Mouse (Mus musculus): ENCODE data around the gene Tigit. TPM values are rescaled to one million over a fixed set of nuclear protein-coding genes. Genes with fewer than 3 reads are reported as not detected.

Tigit gene
- polyA plus RNA-seq, 1 experiment from 2014 or later, result not detected

GRCm38 (mm10) chr16:43625956-43626355, 38.0 kb downstream of the Tigit start:
- DNase-seq (ENCODE audit: low spot score), result no peak
- 92% methylated on average over 5 of the region's 5 CpGs for WGBS
- H3K27ac ChIP-seq, result no peak overlapping the region
- H3K27me3 ChIP-seq (ENCODE audit: low read depth, poor library complexity, severe bottlenecking), result no peaks in the 10 kb centered on the region
- no peaks in the 10 kb centered on the region for H3K36me3 ChIP-seq
- no peaks in the 10 kb centered on the region for H3K9me3 ChIP-seq (replicated peaks)
- H3K4me3 ChIP-seq, result no peak overlapping the region
- peaks cover 9% of the 10 kb centered on the region; the same call in 1 of the 2 replicates for H3K4me1 ChIP-seq

GRCm38 (mm10) chr16:43625289-43625688, 38.7 kb downstream of the Tigit start:
- 88% methylated on average over 2 of the region's 2 CpGs for WGBS
- no peak overlapping the region for H3K27ac ChIP-seq
- peaks cover 9% of the 10 kb centered on the region; the same call in 1 of the 2 replicates for H3K4me1 ChIP-seq
- no peak overlapping the region for H3K4me3 ChIP-seq
- DNase-seq (ENCODE audit: low spot score), result no peak
- H3K9me3 ChIP-seq (replicated peaks), result no peaks in the 10 kb centered on the region
- H3K36me3 ChIP-seq, result no peaks in the 10 kb centered on the region
- no peaks in the 10 kb centered on the region for H3K27me3 ChIP-seq (ENCODE audit: low read depth, poor library complexity, severe bottlenecking)

DNA sequence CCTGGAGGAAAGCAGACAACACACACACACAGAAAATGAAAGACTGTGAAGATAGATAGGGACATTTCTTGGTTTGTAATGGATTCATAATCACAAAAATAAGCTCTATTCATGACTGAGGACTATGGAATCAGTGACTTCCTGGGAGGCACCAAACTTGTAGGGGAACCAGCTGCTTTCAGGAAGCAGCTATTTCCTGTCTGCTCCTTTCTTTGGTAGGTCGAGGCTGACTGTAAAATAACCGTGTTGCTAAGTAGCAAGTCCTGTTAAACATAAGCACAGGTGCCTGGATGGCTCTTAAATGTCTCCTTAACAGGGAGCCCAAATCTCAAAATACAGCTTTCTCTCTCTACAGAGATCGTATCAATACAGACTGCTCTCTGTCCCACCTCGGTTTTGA, 39.1 kb downstream of the Tigit start:
- Histone ChIP-seq H3K36me3 (no peaks in the 10 kb centered on the region), H3K27me3 (ENCODE audit: low read depth, poor library complexity, severe bottlenecking) (no peaks in the 10 kb centered on the region), H3K9me3 (replicated peaks) (no peaks in the 10 kb centered on the region), H3K4me1 (peaks cover 9% of the 10 kb centered on the region; the same call in 1 of the 2 replicates), H3K27ac (no peak overlapping the region), H3K4me3 (no peak overlapping the region)
- DNase-seq (ENCODE audit: low spot score), result no peak
- 74% methylated on average over 4 of the region's 4 CpGs for WGBS

DNA sequence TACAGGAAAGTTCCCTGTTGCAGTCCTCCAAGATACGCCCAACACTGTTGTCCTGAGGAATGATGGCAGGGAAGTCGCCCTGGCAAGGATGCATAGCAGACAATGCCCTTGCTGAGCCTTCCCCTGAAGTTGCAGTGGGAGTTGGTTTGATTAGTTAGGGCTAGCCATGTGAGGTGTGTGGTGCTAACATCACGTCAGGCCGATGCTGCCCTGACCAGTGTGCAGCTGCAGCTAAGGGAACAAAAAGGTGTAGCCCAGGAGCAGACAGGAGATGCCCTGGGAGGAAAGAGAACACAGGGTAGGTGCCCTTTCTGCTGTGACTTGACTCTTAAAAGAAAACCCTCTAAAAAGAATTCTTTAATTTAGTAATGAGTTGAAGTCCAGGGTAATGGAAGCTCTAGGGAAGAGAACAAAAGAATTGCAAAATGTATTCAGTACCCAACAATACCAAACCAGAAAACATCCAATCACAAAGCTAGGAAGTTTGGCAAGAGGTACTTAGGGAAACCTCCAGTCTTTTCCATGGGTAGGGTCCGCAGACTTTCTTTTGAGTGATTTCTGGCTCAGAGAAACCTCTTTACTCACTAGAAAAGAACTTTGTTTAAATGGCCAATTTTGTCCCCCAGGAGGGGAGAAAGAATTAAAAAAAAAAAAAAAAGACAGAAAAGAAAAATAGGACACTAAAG, 40.5 kb downstream of the Tigit start:
- Histone ChIP-seq H3K4me1 (peaks cover 13% of the 10 kb centered on the region; the same call in 1 of the 2 replicates), H3K4me3 (no peak overlapping the region), H3K27ac (no peak overlapping the region), H3K36me3 (no peaks in the 10 kb centered on the region), H3K27me3 (ENCODE audit: low read depth, poor library complexity, severe bottlenecking) (no peaks in the 10 kb centered on the region), H3K9me3 (replicated peaks) (no peaks in the 10 kb centered on the region)
- no peak for DNase-seq (ENCODE audit: low spot score)
- 78% methylated on average over 5 of the region's 5 CpGs for WGBS

DNA sequence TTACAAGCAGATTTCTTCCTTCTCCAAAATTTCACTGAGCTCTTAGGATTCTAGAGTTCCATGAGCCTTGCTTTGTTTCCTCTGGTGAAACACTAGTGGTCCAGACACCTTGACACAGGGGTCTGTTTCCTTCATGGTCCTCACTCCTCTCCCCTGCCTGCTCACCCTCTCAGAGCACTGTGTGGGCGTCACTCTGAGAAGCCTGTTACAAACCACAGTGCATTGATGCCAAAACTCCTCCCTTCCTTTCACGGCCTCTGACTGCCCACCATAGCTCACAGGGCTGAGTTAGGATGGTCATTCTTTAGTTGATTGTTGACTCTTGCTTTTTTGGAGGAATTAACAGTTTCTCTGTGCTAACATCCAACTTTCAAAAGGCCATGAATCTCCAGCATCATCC, 43.6 kb downstream of the Tigit start:
- DNase-seq (ENCODE audit: low spot score), result no peak
- no peaks in the 10 kb centered on the region for H3K36me3 ChIP-seq
- no peak overlapping the region for H3K4me3 ChIP-seq
- H3K27me3 ChIP-seq (ENCODE audit: low read depth, poor library complexity, severe bottlenecking), result no peaks in the 10 kb centered on the region
- H3K27ac ChIP-seq, result no peak overlapping the region
- 34% methylated on average over 2 of the region's 2 CpGs for WGBS
- H3K4me1 ChIP-seq, result peaks cover 37% of the 10 kb centered on the region
- H3K9me3 ChIP-seq (replicated peaks), result no peaks in the 10 kb centered on the region

DNA sequence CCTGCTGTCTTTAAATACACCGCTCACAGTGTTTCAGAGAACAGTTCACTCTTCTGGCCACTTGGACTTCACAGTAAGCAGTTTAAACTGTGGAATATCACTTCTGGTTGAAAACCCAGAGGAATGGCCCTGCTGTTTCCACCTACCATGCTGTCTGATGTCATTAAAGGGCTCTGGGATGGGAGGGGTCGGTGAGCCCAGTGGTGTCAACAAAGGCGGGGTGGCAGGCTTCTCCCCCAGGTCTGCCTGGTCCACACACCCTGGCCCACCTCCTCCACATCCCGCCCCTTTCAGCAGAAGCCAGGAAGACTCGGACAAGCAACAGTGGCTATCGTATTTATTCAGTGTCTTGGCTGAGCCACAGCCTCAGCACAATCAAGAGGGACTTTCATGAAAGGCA, 44.7 kb downstream of the Tigit start:
- WGBS, result 47% methylated on average over 6 of the region's 6 CpGs
- Histone ChIP-seq H3K9me3 (replicated peaks) (no peaks in the 10 kb centered on the region), H3K4me3 (no peak overlapping the region), H3K27ac (no peak overlapping the region), H3K4me1 (peaks cover 43% of the 10 kb centered on the region), H3K36me3 (no peaks in the 10 kb centered on the region), H3K27me3 (ENCODE audit: low read depth, poor library complexity, severe bottlenecking) (no peaks in the 10 kb centered on the region)
- DNase-seq (ENCODE audit: low spot score), result no peak

DNA sequence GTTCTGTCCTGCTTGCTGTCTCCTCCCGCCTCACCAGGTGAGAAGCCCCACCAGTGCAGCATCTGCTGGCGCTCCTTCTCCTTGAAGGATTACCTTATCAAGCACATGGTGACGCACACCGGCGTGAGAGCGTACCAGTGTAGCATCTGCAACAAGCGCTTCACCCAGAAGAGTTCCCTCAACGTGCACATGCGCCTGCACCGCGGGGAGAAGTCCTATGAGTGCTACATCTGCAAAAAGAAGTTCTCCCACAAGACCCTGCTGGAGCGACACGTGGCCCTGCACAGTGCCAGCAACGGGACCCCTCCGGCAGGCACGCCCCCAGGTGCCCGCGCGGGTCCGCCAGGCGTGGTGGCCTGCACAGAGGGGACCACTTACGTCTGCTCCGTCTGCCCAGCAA, 45.7 kb downstream of the Tigit start:
- Histone ChIP-seq H3K27ac (0 out of 2 replicates have a peak overlapping the region, but pooled peaks have one; percentile 42), H3K9me3 (replicated peaks) (no peaks in the 10 kb centered on the region), H3K27me3 (ENCODE audit: low read depth, poor library complexity, severe bottlenecking) (no peaks in the 10 kb centered on the region), H3K36me3 (no peaks in the 10 kb centered on the region), H3K4me3 (no peak overlapping the region), H3K4me1 (peaks cover 43% of the 10 kb centered on the region)
- DNase-seq (ENCODE audit: low spot score), result no peak
- WGBS, result 92% methylated on average over 23 of the region's 23 CpGs

DNA sequence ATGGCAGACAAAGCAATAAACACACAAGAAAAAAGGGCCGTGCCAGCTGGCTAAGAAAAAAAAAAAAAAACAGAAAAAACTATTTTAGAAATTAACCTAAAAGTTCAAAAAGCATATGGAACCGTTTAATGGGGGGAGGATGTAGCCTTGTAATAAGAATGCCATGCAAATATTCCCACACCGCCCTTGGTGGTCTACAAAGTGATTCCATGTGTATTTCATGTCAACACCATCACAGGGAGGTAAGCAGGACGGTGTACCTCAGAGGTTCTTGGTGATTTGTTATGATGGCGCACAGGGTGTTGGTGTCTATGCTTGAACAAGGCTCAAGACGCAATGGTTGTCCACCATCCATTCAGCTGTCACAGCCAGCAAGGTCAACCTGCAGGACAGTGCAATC, 46.6 kb downstream of the Tigit start:
- H3K4me1 ChIP-seq, result peaks cover 38% of the 10 kb centered on the region
- no peak overlapping the region for H3K4me3 ChIP-seq
- 57% methylated on average over 6 of the region's 6 CpGs for WGBS
- H3K27ac ChIP-seq, result no peak overlapping the region
- no peaks in the 10 kb centered on the region for H3K9me3 ChIP-seq (replicated peaks)
- no peaks in the 10 kb centered on the region for H3K36me3 ChIP-seq
- no peaks in the 10 kb centered on the region for H3K27me3 ChIP-seq (ENCODE audit: low read depth, poor library complexity, severe bottlenecking)
- no peak for DNase-seq (ENCODE audit: low spot score)

DNA sequence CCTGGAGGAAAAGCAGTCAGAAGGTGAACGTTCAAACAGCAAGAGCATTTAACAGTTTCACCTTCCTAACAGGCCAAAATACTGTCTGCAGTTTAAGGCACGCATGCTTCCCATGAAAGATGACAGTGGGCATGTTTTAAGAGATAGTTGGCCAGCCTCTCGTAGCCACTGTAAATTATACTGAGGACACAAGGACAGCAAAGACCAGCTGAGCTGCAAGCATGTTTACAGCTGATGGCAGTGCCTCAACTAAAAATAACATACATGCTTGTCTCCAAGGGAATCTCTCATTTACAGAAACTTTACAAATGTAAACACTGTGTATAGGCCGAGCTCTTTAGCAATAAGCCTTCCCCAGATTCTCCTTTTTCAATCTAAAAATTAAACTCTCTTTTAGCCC, 47.6 kb downstream of the Tigit start:
- Histone ChIP-seq H3K36me3 (no peaks in the 10 kb centered on the region), H3K4me3 (no peak overlapping the region), H3K4me1 (peaks cover 38% of the 10 kb centered on the region), H3K9me3 (replicated peaks) (no peaks in the 10 kb centered on the region), H3K27me3 (ENCODE audit: low read depth, poor library complexity, severe bottlenecking) (no peaks in the 10 kb centered on the region), H3K27ac (no peak overlapping the region)
- WGBS, result 74% methylated on average over 4 of the region's 4 CpGs
- no peak for DNase-seq (ENCODE audit: low spot score)

GRCm38 (mm10) chr16:43610375-43610774, 53.6 kb downstream of the Tigit start:
- Histone ChIP-seq H3K27me3 (ENCODE audit: low read depth, poor library complexity, severe bottlenecking) (no peaks in the 10 kb centered on the region), H3K27ac (no peak overlapping the region), H3K9me3 (replicated peaks) (no peaks in the 10 kb centered on the region), H3K4me3 (no peak overlapping the region), H3K4me1 (peaks cover 10% of the 10 kb centered on the region), H3K36me3 (no peaks in the 10 kb centered on the region; the same call in 1 of the 2 replicates)
- WGBS, result 93% methylated on average over 10 of the region's 10 CpGs
- no peak for DNase-seq (ENCODE audit: low spot score)

DNA sequence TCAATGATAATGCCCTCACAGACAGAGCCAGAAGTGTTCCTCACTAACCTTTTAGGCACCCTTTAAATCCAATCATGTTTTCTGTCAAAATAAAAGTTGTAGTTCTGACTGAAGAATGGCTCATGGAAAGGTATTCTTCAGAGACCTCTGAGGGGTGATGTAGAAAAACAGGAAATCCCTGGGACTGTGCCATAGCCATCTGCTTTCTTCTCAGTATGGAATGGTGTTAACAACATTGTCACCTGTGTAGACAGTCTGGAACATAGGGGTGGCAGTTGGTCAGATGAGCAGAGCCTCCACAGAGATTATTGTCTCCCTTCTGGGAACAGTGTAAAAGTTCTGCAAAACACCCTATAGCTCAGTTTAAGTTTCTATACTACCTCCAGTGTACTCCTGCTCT, 55.9 kb downstream of the Tigit start:
- no peak for DNase-seq (ENCODE audit: low spot score)

DNA sequence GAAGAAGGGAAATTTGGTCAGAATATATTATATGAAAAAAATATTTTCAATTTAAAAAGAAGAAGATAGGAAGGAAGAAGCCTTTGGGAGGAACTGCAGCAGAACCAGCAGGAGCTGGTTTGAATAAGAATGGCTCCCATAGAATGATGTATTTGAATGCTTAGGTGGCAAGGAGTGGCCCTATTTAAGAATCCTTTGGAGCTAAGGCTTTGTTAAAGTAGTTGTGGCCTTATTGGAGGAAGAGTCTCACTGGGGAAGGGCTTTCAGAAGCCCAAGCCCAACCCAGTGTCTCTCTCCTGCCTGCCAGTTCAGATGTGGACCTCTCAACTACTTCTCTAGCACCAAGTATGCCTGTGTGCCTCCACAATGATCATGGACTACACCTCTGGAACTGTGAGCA, 56.9 kb downstream of the Tigit start:
- no peaks in the 10 kb centered on the region; the same call in 1 of the 2 replicates for H3K36me3 ChIP-seq
- H3K4me1 ChIP-seq, result peaks cover 11% of the 10 kb centered on the region
- H3K27me3 ChIP-seq (ENCODE audit: low read depth, poor library complexity, severe bottlenecking), result 0 out of 2 replicates have a peak, but pooled peaks cover 3% of the 10 kb centered on the region
- no peak overlapping the region for H3K4me3 ChIP-seq
- no peak for DNase-seq (ENCODE audit: low spot score)
- H3K9me3 ChIP-seq (replicated peaks), result no peaks in the 10 kb centered on the region
- no peak overlapping the region for H3K27ac ChIP-seq

More for the DNA sequence above, 55.9 kb downstream of the Tigit start:
- Histone ChIP-seq H3K4me3 (no peak overlapping the region), H3K4me1 (peaks cover 11% of the 10 kb centered on the region), H3K9me3 (replicated peaks) (no peaks in the 10 kb centered on the region), H3K27me3 (ENCODE audit: low read depth, poor library complexity, severe bottlenecking) (no peaks in the 10 kb centered on the region), H3K36me3 (no peaks in the 10 kb centered on the region; the same call in 1 of the 2 replicates), H3K27ac (no peak overlapping the region)

DNA sequence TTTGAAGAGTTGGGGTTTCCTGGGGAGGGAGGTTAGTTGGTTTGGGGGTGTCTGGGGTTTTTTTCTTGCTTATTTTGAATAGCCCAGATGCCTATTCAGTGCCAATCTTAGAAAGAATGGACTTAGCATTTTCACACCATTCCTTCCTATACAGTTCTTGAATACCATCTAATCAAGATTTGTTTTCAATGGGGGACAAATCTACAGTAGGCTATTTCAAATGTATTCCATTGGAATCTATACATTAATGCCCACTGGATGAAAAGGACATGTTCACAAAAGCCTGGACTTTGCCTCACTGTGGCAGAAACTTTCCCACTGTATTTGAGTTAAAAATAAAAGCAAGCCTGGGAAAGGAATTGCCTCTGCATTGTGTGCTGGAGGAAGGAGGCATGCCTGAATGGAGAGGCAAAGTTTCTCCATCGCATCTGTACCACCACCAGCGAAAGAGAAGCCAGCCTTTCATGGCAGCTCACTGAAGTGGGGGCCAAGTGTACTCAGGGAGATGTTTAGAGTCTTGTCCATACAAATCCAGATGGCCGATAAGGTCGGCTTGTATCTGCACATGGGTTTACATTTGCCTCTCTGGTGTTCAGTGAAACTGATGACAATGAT, 59.4 kb downstream of the Tigit start:
- H3K9me3 ChIP-seq (replicated peaks), result no peaks in the 10 kb centered on the region
- WGBS, result 75% methylated on average over 4 of the region's 4 CpGs
- no peak overlapping the region for H3K4me3 ChIP-seq
- no peak overlapping the region for H3K27ac ChIP-seq
- peaks cover 11% of the 10 kb centered on the region for H3K4me1 ChIP-seq
- H3K36me3 ChIP-seq, result no peaks in the 10 kb centered on the region
- no peak for DNase-seq (ENCODE audit: low spot score)
- 0 out of 2 replicates have a peak, but pooled peaks cover 3% of the 10 kb centered on the region for H3K27me3 ChIP-seq (ENCODE audit: low read depth, poor library complexity, severe bottlenecking)

Data from limb, embryonic 10.5 days (tissue).